Mouse (Mus musculus) neural tube, embryonic 11.5 days (tissue): ENCODE data around the gene Man2a2. TPM values are rescaled to one million over a fixed set of nuclear protein-coding genes. Genes with fewer than 3 reads are reported as not detected.
A peak's percentile ranks its signal among the peaks of the same experiment; 100 is the strongest.

Source experiments
- ATAC-seq: fragments of 200-750 bp; cut with Nextera tagmentation; 2 replicates; pipeline ENCODE4 v1.8.0; 2017; ENCODE audit warnings: moderate number of reproducible peaks, mild to moderate bottlenecking, moderate TSS enrichment, moderate library complexity; ENCODE audit not compliant: insufficient read depth, low FRiP score, low TSS enrichment
- DNase-seq: peaks from one replicate; pipeline ENCODE4 v3.0.0-alpha.2; 2015; ENCODE audit warnings: low spot score
- H3K27ac ChIP-seq: fragments of 300-500 bp; sonication (generic); 2 replicates; pipeline ENCODE4 v1.5.1; 2014; ENCODE audit warnings: low read depth, mild to moderate bottlenecking, low read length
- H3K27me3 ChIP-seq: fragments of 300-500 bp; sonication (generic); 2 replicates; pipeline ENCODE4 v1.6.1; 2014; ENCODE audit warnings: mild to moderate bottlenecking, low read length, mixed read lengths; ENCODE audit not compliant: control insufficient read depth, insufficient read depth
- H3K36me3 ChIP-seq: fragments of 300-500 bp; sonication (generic); 2 replicates; pipeline ENCODE4 v1.6.1; 2014; ENCODE audit warnings: mild to moderate bottlenecking, low read length, moderate library complexity, mixed read lengths; ENCODE audit not compliant: control insufficient read depth, insufficient read depth
- H3K4me1 ChIP-seq: fragments of 300-500 bp; sonication (generic); 2 replicates; pipeline ENCODE4 v1.6.1; 2014; ENCODE audit warnings: low read length, mixed read lengths; ENCODE audit not compliant: control insufficient read depth, insufficient read depth
- H3K4me2 ChIP-seq: fragments of 300-500 bp; sonication (generic); 2 replicates; pipeline ENCODE4 v1.6.1; 2014; ENCODE audit warnings: low read depth, mild to moderate bottlenecking, moderate library complexity
- H3K4me3 ChIP-seq: fragments of 300-500 bp; sonication (generic); 2 replicates; pipeline ENCODE4 v1.5.1; 2014; ENCODE audit warnings: low read depth, low read length
- H3K9ac ChIP-seq: fragments of 300-500 bp; sonication (generic); 2 replicates; pipeline ENCODE4 v1.6.1; 2014; ENCODE audit warnings: mild to moderate bottlenecking, low read length
- H3K9me3 ChIP-seq: fragments of 300-500 bp; sonication (generic); 2 replicates; pipeline ENCODE4 v1.6.1; 2016; ENCODE audit warnings: low read length; ENCODE audit not compliant: control insufficient read depth
- WGBS: fragments of 180-500 bp; shearing (Covaris S2); extraction: QIAGEN DNeasy Blood & Tissue Kit; methylation state at CpG from one replicate; pipeline ENCODE4 v1.1.7; 2014; 5-methylcytosine and 5-hydroxymethylcytosine counted together
- polyA plus RNA-seq: library from polyadenylated mRNA; unstranded; fragments of >200 nt; fragmentation: Nextera tagmentation; extraction: Ambion mirVana; gene quantifications from 2 replicates; pipeline ENCODE4 v1.2.1, GENCODE M21; 2014

Man2a2 gene
- polyA plus RNA-seq, 1 experiment from 2014 or later = 9.7 TPM

GRCm38 (mm10) chr7:80357156-80357555 is 14.0 kb downstream of the Man2a2 start:
- Histone ChIP-seq H3K36me3 (peaks cover 11% of the 10 kb centered on the region), H3K9ac (peak overlapping the region; percentile 3; the same call in 1 of the 2 replicates), H3K27ac (peak overlapping the region; percentile 24; the same call in 1 of the 2 replicates), H3K4me3 (no peak overlapping the region), H3K9me3 (no peaks in the 10 kb centered on the region), H3K27me3 (no peaks in the 10 kb centered on the region), H3K4me1 (0 out of 2 replicates have a peak, but pooled peaks cover 5% of the 10 kb centered on the region), H3K4me2 (no peak overlapping the region)
- peak; percentile 59 for DNase-seq
- 0 out of 2 replicates have a peak, but pooled peaks have one; percentile 38 for ATAC-seq
- 38% methylated on average over 8 of the region's 8 CpGs for WGBS

- no peak overlapping the region for H3K4me3 ChIP-seq
- H3K36me3 ChIP-seq = peaks cover 11% of the 10 kb centered on the region
- no peak for DNase-seq
- ATAC-seq = no peak
- no peak overlapping the region for H3K4me2 ChIP-seq
- no peaks in the 10 kb centered on the region for H3K9me3 ChIP-seq
- 90% methylated on average over 13 of the region's 13 CpGs for WGBS
- H3K27ac ChIP-seq = no peak overlapping the region
- no peaks in the 10 kb centered on the region for H3K27me3 ChIP-seq
- H3K4me1 ChIP-seq = 0 out of 2 replicates have a peak, but pooled peaks cover 5% of the 10 kb centered on the region
- H3K9ac ChIP-seq = no peak overlapping the region
Observed at GRCm38 (mm10) chr7:80356351-80356750, 14.8 kb downstream of the Man2a2 start.

DNA sequence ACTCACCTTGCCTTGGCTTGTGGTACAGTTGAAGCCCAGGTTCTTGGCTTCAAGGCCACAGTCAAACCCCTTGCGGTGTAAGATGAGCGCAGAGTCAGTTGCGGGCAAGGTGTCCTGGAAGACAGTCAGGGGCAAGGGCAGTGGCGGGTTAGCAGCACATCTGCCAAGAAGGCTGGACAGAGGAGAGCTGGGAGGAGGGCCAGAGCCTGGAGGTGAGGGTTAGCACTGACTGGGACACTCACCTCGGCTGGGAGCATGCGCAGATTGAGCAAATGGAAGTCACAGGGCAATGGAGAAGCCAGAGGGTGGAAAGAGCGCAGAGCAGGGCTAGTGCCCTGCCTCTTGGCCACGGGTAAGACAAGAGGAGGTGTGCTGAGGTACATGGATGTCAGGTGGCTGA is 18.3 kb downstream of the Man2a2 start:
- Histone ChIP-seq H3K27ac (no peak overlapping the region), H3K9me3 (no peaks in the 10 kb centered on the region), H3K4me2 (no peak overlapping the region), H3K4me1 (0 out of 2 replicates have a peak, but pooled peaks cover 5% of the 10 kb centered on the region), H3K27me3 (no peaks in the 10 kb centered on the region), H3K36me3 (peaks cover 10% of the 10 kb centered on the region), H3K4me3 (no peak overlapping the region), H3K9ac (no peak overlapping the region)
- ATAC-seq (no peak), DNase-seq (no peak)
- WGBS = 92% methylated on average over 8 of the region's 8 CpGs

DNA sequence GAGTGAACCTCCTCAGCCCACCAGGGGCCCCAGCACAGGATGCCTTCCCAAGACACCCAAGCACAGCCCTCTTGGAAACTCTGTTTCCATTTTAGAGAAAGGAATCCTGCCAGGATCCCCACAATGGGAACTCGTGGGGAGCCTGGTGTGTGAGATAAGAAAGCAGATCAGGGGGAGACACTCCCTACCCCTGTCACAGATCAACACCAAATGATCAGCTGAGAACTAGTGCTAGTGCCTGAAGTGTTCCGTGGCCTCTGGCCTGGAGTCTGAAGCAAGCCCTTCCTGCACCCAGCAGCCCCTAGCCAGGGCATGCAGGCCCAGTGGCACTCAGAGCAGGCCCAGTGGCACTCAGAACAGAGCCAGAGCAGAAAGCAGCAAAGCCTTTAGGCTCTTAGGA is 20.4 kb downstream of the Man2a2 start:
- ATAC-seq (no peak), DNase-seq (no peak)
- H3K9me3 ChIP-seq = no peaks in the 10 kb centered on the region
- H3K4me3 ChIP-seq = no peak overlapping the region
- H3K36me3 ChIP-seq = peaks cover 10% of the 10 kb centered on the region
- no peak overlapping the region for H3K27ac ChIP-seq
- WGBS = 85% methylated on average over 2 of the region's 2 CpGs
- no peak overlapping the region for H3K4me2 ChIP-seq
- no peaks in the 10 kb centered on the region for H3K27me3 ChIP-seq
- H3K9ac ChIP-seq = no peak overlapping the region
- no peaks in the 10 kb centered on the region for H3K4me1 ChIP-seq

GRCm38 (mm10) chr7:80347670-80348586 is 23.2 kb downstream of the Man2a2 start:
- no peaks in the 10 kb centered on the region for H3K9me3 ChIP-seq
- peaks cover 5% of the 10 kb centered on the region for H3K36me3 ChIP-seq
- 0 out of 2 replicates have a peak overlapping the region, but pooled peaks have one; percentile 34 for H3K27ac ChIP-seq
- WGBS = 64% methylated on average over 13 of the region's 13 CpGs
- no peak overlapping the region for H3K4me2 ChIP-seq
- DNase-seq (no peak), ATAC-seq (no peak)
- peaks cover 4% of the 10 kb centered on the region; the same call in 1 of the 2 replicates for H3K4me1 ChIP-seq
- H3K4me3 ChIP-seq = no peak overlapping the region
- H3K9ac ChIP-seq = no peak overlapping the region
- H3K27me3 ChIP-seq = no peaks in the 10 kb centered on the region

DNA sequence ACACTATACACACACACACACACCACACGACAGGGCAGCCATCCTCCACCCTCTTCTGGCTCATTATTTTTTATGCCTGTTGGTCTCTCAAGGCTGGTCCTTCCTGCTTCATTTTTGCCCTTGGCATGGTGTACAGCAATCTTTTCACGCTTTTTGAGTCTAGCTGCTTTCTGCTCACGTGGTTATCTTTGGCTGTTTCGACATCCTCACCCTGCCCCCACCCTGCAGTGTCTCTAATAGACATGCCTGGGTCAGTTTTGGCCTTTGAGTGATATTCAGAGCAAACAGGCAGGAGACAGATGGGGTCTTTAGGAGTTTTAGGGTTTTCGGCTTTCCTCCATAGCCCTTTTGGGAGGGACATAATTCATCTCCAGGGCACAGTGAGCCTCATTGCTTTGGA is 24.3 kb downstream of the Man2a2 start:
- Histone ChIP-seq H3K4me3 (no peak overlapping the region), H3K4me1 (peaks cover 8% of the 10 kb centered on the region; the same call in 1 of the 2 replicates), H3K9ac (no peak overlapping the region), H3K4me2 (no peak overlapping the region), H3K27me3 (no peaks in the 10 kb centered on the region), H3K36me3 (0 out of 2 replicates have a peak, but pooled peaks cover 3% of the 10 kb centered on the region), H3K9me3 (no peaks in the 10 kb centered on the region), H3K27ac (no peak overlapping the region)
- ATAC-seq (no peak), DNase-seq (no peak)
- 88% methylated on average over 5 of the region's 5 CpGs for WGBS

DNA sequence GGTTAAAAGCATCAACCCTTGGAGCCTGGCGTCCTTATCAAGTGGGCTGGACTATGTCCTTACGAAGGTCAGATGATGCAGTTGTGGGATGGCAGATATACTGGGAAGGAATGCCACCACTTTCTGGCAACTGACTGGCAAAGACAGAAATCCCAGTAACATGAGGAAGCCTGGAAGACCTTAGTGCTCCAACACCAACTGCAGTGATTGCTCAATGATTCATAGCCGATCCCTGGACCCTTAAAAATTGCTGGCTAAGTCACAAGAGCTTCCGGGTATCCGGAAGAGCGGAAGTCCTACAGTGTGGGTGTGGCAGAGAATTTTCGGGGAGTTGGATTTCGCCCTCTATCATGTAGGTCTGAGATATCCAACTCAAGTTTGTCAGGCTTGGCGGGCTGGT is 25.0 kb downstream of the Man2a2 start:
- WGBS = 97% methylated on average over 9 of the region's 9 CpGs
- DNase-seq (no peak), ATAC-seq (no peak)
- H3K27ac ChIP-seq = no peak overlapping the region
- no peaks in the 10 kb centered on the region for H3K36me3 ChIP-seq
- H3K9ac ChIP-seq = no peak overlapping the region
- H3K4me3 ChIP-seq = no peak overlapping the region
- H3K9me3 ChIP-seq = no peaks in the 10 kb centered on the region
- H3K27me3 ChIP-seq = no peaks in the 10 kb centered on the region
- H3K4me1 ChIP-seq = peaks cover 8% of the 10 kb centered on the region; the same call in 1 of the 2 replicates
- no peak overlapping the region for H3K4me2 ChIP-seq

- peak overlapping the region; percentile 77 for H3K9ac ChIP-seq
- no peaks in the 10 kb centered on the region for H3K9me3 ChIP-seq
- H3K27me3 ChIP-seq = no peaks in the 10 kb centered on the region
- ATAC-seq (no peak), DNase-seq (no peak)
- peak overlapping the region; percentile 68; the same call in 1 of the 2 replicates for H3K27ac ChIP-seq
- 28% methylated on average over 19 of the region's 19 CpGs for WGBS
- H3K4me3 ChIP-seq = peak overlapping the region; percentile 47
- H3K4me2 ChIP-seq = peak overlapping the region; percentile 76
- peaks cover 15% of the 10 kb centered on the region for H3K4me1 ChIP-seq
- no peaks in the 10 kb centered on the region for H3K36me3 ChIP-seq
Observed at GRCm38 (mm10) chr7:80343270-80344018, 27.7 kb downstream of the Man2a2 start.
